Mouse (Mus musculus): ENCODE data around the gene Rsl1d1. TPM values are rescaled to one million over a fixed set of nuclear protein-coding genes. Genes with fewer than 3 reads are reported as not detected.
"Not testable (repeated sequence)": the region's sequence is repeated elsewhere in the genome, so short reads cannot be mapped to it uniquely, and the experiment has no call there.

Rsl1d1 gene
- polyA plus RNA-seq, 1 experiment = 53.6 TPM

- Histone ChIP-seq H3K4me1 (ENCODE audit: control insufficient read depth, insufficient read depth, insufficient read length, low read length) (peaks cover 4% of the 10 kb centered on the region; the same call in 1 of the 2 replicates), H3K4me3 (ENCODE audit: insufficient read depth, low read depth, low read length) (peak within 1 kb of the TSS; percentile 89), H3K27ac (replicated peaks; ENCODE audit: low read depth, low read length) (peak within 1 kb of the TSS; percentile 89)
These were observed 26.8 kb downstream of the Rsl1d1 start, which contains the start of gene Zc3h7a for GRCm38 (mm10) chr16:11176208-11176883. Gene Zc3h7a (minus strand): TSS chr16:11176393.

GRCm38 (mm10) chr16:11175489-11176207, 27.5 kb downstream of the Rsl1d1 start:
- Histone ChIP-seq H3K4me3 (ENCODE audit: insufficient read depth, low read depth, low read length) (peak overlapping the region; percentile 89), H3K27ac (replicated peaks; ENCODE audit: low read depth, low read length) (peak overlapping the region; percentile 89), H3K4me1 (ENCODE audit: control insufficient read depth, insufficient read depth, insufficient read length, low read length) (peaks cover 7% of the 10 kb centered on the region)

GRCm38 (mm10) chr16:11175100-11175488, 28.0 kb downstream of the Rsl1d1 start:
- Histone ChIP-seq H3K27ac (replicated peaks; ENCODE audit: low read depth, low read length) (peak overlapping the region; percentile 89), H3K4me3 (ENCODE audit: insufficient read depth, low read depth, low read length) (peak overlapping the region; percentile 89), H3K4me1 (ENCODE audit: control insufficient read depth, insufficient read depth, insufficient read length, low read length) (peaks cover 7% of the 10 kb centered on the region)

- H3K4me1 ChIP-seq (ENCODE audit: control insufficient read depth, insufficient read depth, insufficient read length, low read length) = peaks cover 7% of the 10 kb centered on the region
- no peak overlapping the region for H3K27ac ChIP-seq (replicated peaks; ENCODE audit: low read depth, low read length)
- H3K4me3 ChIP-seq (ENCODE audit: insufficient read depth, low read depth, low read length) = peak overlapping the region; percentile 89
These were observed 28.5 kb downstream of the Rsl1d1 start for GRCm38 (mm10) chr16:11174671-11175081.

- Histone ChIP-seq H3K4me3 (ENCODE audit: insufficient read depth, low read depth, low read length) (no peak overlapping the region), H3K27ac (replicated peaks; ENCODE audit: low read depth, low read length) (no peak overlapping the region), H3K4me1 (ENCODE audit: control insufficient read depth, insufficient read depth, insufficient read length, low read length) (peaks cover 7% of the 10 kb centered on the region)
These were observed 31.5 kb downstream of the Rsl1d1 start for GRCm38 (mm10) chr16:11171679-11172078.

GRCm38 (mm10) chr16:11166431-11166830, 36.7 kb downstream of the Rsl1d1 start:
- Histone ChIP-seq H3K27ac (replicated peaks; ENCODE audit: low read depth, low read length) (no peak overlapping the region), H3K4me1 (ENCODE audit: control insufficient read depth, insufficient read depth, insufficient read length, low read length) (peaks cover 3% of the 10 kb centered on the region; the same call in 1 of the 2 replicates), H3K4me3 (ENCODE audit: insufficient read depth, low read depth, low read length) (no peak overlapping the region)

- H3K4me3 ChIP-seq (ENCODE audit: insufficient read depth, low read depth, low read length) = no peak overlapping the region
- no peak overlapping the region for H3K27ac ChIP-seq (replicated peaks; ENCODE audit: low read depth, low read length)
- no peaks in the 10 kb centered on the region for H3K4me1 ChIP-seq (ENCODE audit: control insufficient read depth, insufficient read depth, insufficient read length, low read length)
These were observed 38.4 kb downstream of the Rsl1d1 start for GRCm38 (mm10) chr16:11164695-11165255.

GRCm38 (mm10) chr16:11157721-11158120, 45.4 kb downstream of the Rsl1d1 start:
- H3K4me1 ChIP-seq (ENCODE audit: control insufficient read depth, insufficient read depth, insufficient read length, low read length); H3K27ac ChIP-seq (replicated peaks; ENCODE audit: low read depth, low read length); H3K4me3 ChIP-seq (ENCODE audit: insufficient read depth, low read depth, low read length): not testable (repeated sequence)

- no peaks in the 10 kb centered on the region for H3K4me1 ChIP-seq (ENCODE audit: control insufficient read depth, insufficient read depth, insufficient read length, low read length)
These were observed 48.6 kb downstream of the Rsl1d1 start for GRCm38 (mm10) chr16:11154500-11154899.

GRCm38 (mm10) chr16:11143706-11144483, 59.2 kb downstream of the Rsl1d1 start:
- H3K4me3 ChIP-seq (ENCODE audit: insufficient read depth, low read depth, low read length); H3K27ac ChIP-seq (replicated peaks; ENCODE audit: low read depth, low read length); H3K4me1 ChIP-seq (ENCODE audit: control insufficient read depth, insufficient read depth, insufficient read length, low read length): not testable (repeated sequence)

More at GRCm38 (mm10) chr16:11154500-11154899, 48.6 kb downstream of the Rsl1d1 start:
- no peak overlapping the region for H3K4me3 ChIP-seq (ENCODE audit: insufficient read depth, low read depth, low read length)
- H3K27ac ChIP-seq (replicated peaks; ENCODE audit: low read depth, low read length) = no peak overlapping the region

Other genes starting within 250 kb of the Rsl1d1 start
- 6.4 and 7.7 TPM in 2 replicates for gene Snn, start 142.4 kb downstream of the Rsl1d1 start, polyA plus RNA-seq (2012; ENCODE audit: insufficient read depth, insufficient read length, missing spikeins)
- 15.6 and 17.6 TPM in 2 replicates for gene Litaf, start 137.2 kb downstream of the Rsl1d1 start, polyA plus RNA-seq (2012; ENCODE audit: insufficient read depth, insufficient read length, missing spikeins)
- 12.3 and 12.6 TPM in 2 replicates for gene Txndc11, start 68.7 kb downstream of the Rsl1d1 start, polyA plus RNA-seq (2012; ENCODE audit: insufficient read depth, insufficient read length, missing spikeins)
- 21.5 and 24.2 TPM in 2 replicates for gene Zc3h7a, start 26.9 kb downstream of the Rsl1d1 start, polyA plus RNA-seq (2012; ENCODE audit: insufficient read depth, insufficient read length, missing spikeins)
- gene Gspt1, start 51.0 kb upstream of the Rsl1d1 start, polyA plus RNA-seq (2012; ENCODE audit: insufficient read depth, insufficient read length, missing spikeins) = 97.8 and 117 TPM in 2 replicates
- not detected in 2 replicates for gene Tnfrsf17, start 110.5 kb upstream of the Rsl1d1 start, polyA plus RNA-seq (2012; ENCODE audit: insufficient read depth, insufficient read length, missing spikeins)
- gene Snx29, start 119.6 kb upstream of the Rsl1d1 start, polyA plus RNA-seq (2012; ENCODE audit: insufficient read depth, insufficient read length, missing spikeins) = 1.7 and 3.6 TPM in 2 replicates